Comparison of ENCODE assay signal across 29 mouse cellular contexts in genomic region chr11:118031134-118031533, GRCm38 (mm10).
"Had no signal": no experiment of that assay in that cellular context is flagged by ENCODE, and none has a peak within 500 bp of the region (broad histone marks: within the 10 kb centered on the region; RNA-seq: fewer than 3 reads in every experiment).

No protein-coding gene starts in this region.

- ATAC-seq: forebrain, embryonic 13.5 days; forebrain, embryonic 14.5 days; forebrain, embryonic 15.5 days; forebrain, embryonic 16.5 days; forebrain, postnatal 0 days had no signal

- H3K9me3 ChIP-seq: embryonic facial prominence, embryonic 12.5 days; embryonic facial prominence, embryonic 15.5 days; forebrain, embryonic 12.5 days; forebrain, embryonic 13.5 days; forebrain, embryonic 15.5 days had no signal

- DNase-seq: cerebellum, adult 2 months; cerebellum, adult 8-10 months; cerebellum, adult 9-10 months; cerebellum, adult 9-11 months; cerebellum, postnatal 10 days; cerebellum, postnatal 14 days; cerebellum, postnatal 25 days; cerebellum, postnatal 36 days; embryo, embryonic 11 days; forebrain, postnatal 0 days; gastrocnemius, adult 2 months; gastrocnemius, postnatal 10 days; gastrocnemius, postnatal 14 days; gastrocnemius, postnatal 25 days; gastrocnemius, postnatal 36 days; heart, adult 11 months; heart, adult 18-20 months; heart, adult 2 months had no signal

- H3K4me2 ChIP-seq: embryonic facial prominence, embryonic 12.5 days; embryonic facial prominence, embryonic 13.5 days; embryonic facial prominence, embryonic 15.5 days; forebrain, embryonic 12.5 days; forebrain, embryonic 13.5 days; forebrain, embryonic 15.5 days had no signal

- H3K9ac ChIP-seq: embryonic facial prominence, embryonic 12.5 days; embryonic facial prominence, embryonic 13.5 days; embryonic facial prominence, embryonic 15.5 days; forebrain, embryonic 12.5 days; forebrain, embryonic 13.5 days; forebrain, embryonic 15.5 days; forebrain, postnatal 0 days had no signal

- H3K4me3 ChIP-seq: embryonic facial prominence, embryonic 10.5 days; embryonic facial prominence, embryonic 12.5 days; embryonic facial prominence, embryonic 13.5 days; embryonic facial prominence, embryonic 15.5 days; erythroblast, embryonic 14.5 days; forebrain, embryonic 10.5 days; forebrain, embryonic 12.5 days; forebrain, embryonic 13.5 days; forebrain, embryonic 15.5 days; gastrocnemius, adult 2 months; heart, adult 2 months had no signal

- H3K27ac ChIP-seq: embryonic facial prominence, embryonic 10.5 days; embryonic facial prominence, embryonic 12.5 days; embryonic facial prominence, embryonic 13.5 days; embryonic facial prominence, embryonic 15.5 days; forebrain, embryonic 10.5 days; forebrain, embryonic 12.5 days; forebrain, embryonic 13.5 days; forebrain, embryonic 15.5 days; gastrocnemius, adult 2 months; heart, adult 2 months had no signal

- H3K4me1 ChIP-seq: embryonic facial prominence, embryonic 12.5 days; embryonic facial prominence, embryonic 13.5 days; embryonic facial prominence, embryonic 15.5 days; forebrain, embryonic 10.5 days; forebrain, embryonic 12.5 days; forebrain, embryonic 13.5 days; forebrain, embryonic 15.5 days had no signal

- H3K27me3 ChIP-seq: embryonic facial prominence, embryonic 12.5 days; embryonic facial prominence, embryonic 13.5 days; embryonic facial prominence, embryonic 15.5 days; forebrain, embryonic 12.5 days; forebrain, embryonic 13.5 days; forebrain, embryonic 15.5 days had no signal
